Mouse (Mus musculus) kidney, embryonic 16.5 days (tissue): ENCODE measurements around the gene Zfp846. TPM values are rescaled to one million over a fixed set of nuclear protein-coding genes. Genes with fewer than 3 reads are reported as not detected.
A peak's percentile ranks its signal among the peaks of the same experiment; 100 is the strongest.
"Not testable (repeated sequence)": the region's sequence is repeated elsewhere in the genome, so short reads cannot be mapped to it uniquely, and the experiment has no call there.

Source experiments
- ATAC-seq: fragments of 200-750 bp; cut with Nextera tagmentation; 2 replicates; pipeline ENCODE4 v1.8.0; 2017; ENCODE audit warnings: moderate TSS enrichment; ENCODE audit not compliant: low FRiP score, low TSS enrichment
- H3K27ac ChIP-seq: fragments of 300-500 bp; sonication (generic); 2 replicates; pipeline ENCODE4 v1.5.1; 2014; ENCODE audit warnings: low read length
- H3K27me3 ChIP-seq: fragments of 300-500 bp; sonication (generic); 2 replicates; pipeline ENCODE4 v1.6.1; 2014; ENCODE audit warnings: low read length, control low read depth, mixed read lengths; ENCODE audit not compliant: insufficient read depth
- H3K36me3 ChIP-seq: fragments of 300-500 bp; sonication (generic); 2 replicates; pipeline ENCODE4 v1.6.1; 2014; ENCODE audit warnings: low read length, control low read depth, mixed read lengths; ENCODE audit not compliant: insufficient read depth
- H3K4me1 ChIP-seq: fragments of 300-500 bp; sonication (generic); 2 replicates; pipeline ENCODE4 v1.6.1; 2014; ENCODE audit warnings: low read length, control low read depth, mixed read lengths; ENCODE audit not compliant: insufficient read depth
- H3K4me2 ChIP-seq: fragments of 300-500 bp; sonication (generic); replicated peaks from 2 replicates; pipeline ENCODE4 v1.6.1; 2014; ENCODE audit warnings: low read depth, low read length
- H3K4me3 ChIP-seq: fragments of 300-500 bp; sonication (generic); 2 replicates; pipeline ENCODE4 v1.5.1; 2014; ENCODE audit warnings: mild to moderate bottlenecking, low read length
- H3K9ac ChIP-seq: fragments of 300-500 bp; sonication (generic); replicated peaks from 2 replicates; pipeline ENCODE4 v1.6.1; 2014; ENCODE audit warnings: low read length
- H3K9me3 ChIP-seq: fragments of 300-500 bp; sonication (generic); 2 replicates; pipeline ENCODE4 v1.6.1; 2016; ENCODE audit warnings: low read length, control low read depth
- WGBS: fragments of 180-500 bp; shearing (Covaris S2); extraction: QIAGEN DNeasy Blood & Tissue Kit; methylation state at CpG from one replicate; pipeline ENCODE4 v1.1.7; 2014; 5-methylcytosine and 5-hydroxymethylcytosine counted together
- polyA plus RNA-seq: library from polyadenylated mRNA; unstranded; fragments of >200 nt; fragmentation: Nextera tagmentation; extraction: Ambion mirVana; gene quantifications from 2 replicates; pipeline ENCODE4 v1.2.1, GENCODE M21; 2015

Zfp846 gene
- polyA plus RNA-seq, 1 experiment from 2014 or later: 17.5 TPM

- H3K4me2 ChIP-seq, H3K36me3 ChIP-seq, H3K4me3 ChIP-seq, H3K9ac ChIP-seq, H3K27ac ChIP-seq, ATAC-seq, H3K4me1 ChIP-seq, H3K9me3 ChIP-seq, H3K27me3 ChIP-seq: not testable (repeated sequence)
- WGBS: 73% methylated on average over 3 of the region's 3 CpGs
These were observed 15.6 kb upstream of the Zfp846 start for GRCm38 (mm10) chr9:20565326-20566030.

DNA sequence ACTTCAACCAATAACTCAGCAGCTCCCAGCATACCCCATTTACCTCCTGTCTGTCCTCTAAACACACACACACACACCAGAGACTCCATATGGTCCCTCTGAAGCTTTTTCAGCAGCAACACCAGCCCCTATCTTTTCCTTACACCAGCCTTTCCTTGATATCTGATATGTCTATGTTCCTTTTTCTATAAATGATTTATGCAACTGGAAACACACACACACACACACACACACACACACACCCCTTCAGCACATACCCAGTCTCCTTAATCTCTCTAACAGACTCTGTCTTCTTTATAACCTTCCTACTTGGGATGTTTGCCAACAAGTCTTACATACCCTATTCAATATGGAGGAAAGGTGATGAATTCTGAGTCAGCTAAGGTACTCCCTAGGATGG is 10.0 kb upstream of the Zfp846 start:
- Histone ChIP-seq H3K4me1 (no peaks in the 10 kb centered on the region), H3K9me3 (no peaks in the 10 kb centered on the region), H3K4me2 (no peak overlapping the region), H3K36me3 (no peaks in the 10 kb centered on the region), H3K9ac (no peak overlapping the region), H3K27me3 (no peaks in the 10 kb centered on the region), H3K27ac (no peak overlapping the region), H3K4me3 (no peak overlapping the region)
- ATAC-seq: no peak

DNA sequence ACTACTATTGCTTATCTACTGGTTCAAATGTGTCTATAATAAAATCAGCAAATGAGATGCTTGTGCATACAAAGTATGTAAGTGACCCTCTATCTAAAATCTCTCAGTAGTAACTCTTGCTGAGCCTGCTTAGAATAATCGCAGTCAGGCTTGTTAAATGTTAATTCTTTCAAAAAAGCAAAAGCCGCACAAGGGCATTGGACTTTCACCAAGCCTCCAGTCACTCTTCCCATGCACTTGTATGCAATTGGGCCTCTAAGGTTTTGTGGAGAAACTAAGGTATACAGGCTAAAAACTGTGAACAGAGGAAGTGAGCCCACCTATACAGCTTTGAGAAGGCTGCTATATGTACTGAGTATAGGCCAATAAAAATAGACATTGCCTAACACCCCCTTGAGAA is 4.5 kb upstream of the Zfp846 start:
- no peaks in the 10 kb centered on the region for H3K9me3 ChIP-seq
- H3K4me3 ChIP-seq: no peak overlapping the region
- H3K27me3 ChIP-seq: peaks cover 20% of the 10 kb centered on the region
- no peaks in the 10 kb centered on the region for H3K4me1 ChIP-seq
- H3K36me3 ChIP-seq: no peaks in the 10 kb centered on the region
- WGBS: 80% methylated on average over 2 of the region's 2 CpGs
- no peak overlapping the region for H3K9ac ChIP-seq
- no peak overlapping the region for H3K27ac ChIP-seq
- no peak for ATAC-seq
- no peak overlapping the region for H3K4me2 ChIP-seq

DNA sequence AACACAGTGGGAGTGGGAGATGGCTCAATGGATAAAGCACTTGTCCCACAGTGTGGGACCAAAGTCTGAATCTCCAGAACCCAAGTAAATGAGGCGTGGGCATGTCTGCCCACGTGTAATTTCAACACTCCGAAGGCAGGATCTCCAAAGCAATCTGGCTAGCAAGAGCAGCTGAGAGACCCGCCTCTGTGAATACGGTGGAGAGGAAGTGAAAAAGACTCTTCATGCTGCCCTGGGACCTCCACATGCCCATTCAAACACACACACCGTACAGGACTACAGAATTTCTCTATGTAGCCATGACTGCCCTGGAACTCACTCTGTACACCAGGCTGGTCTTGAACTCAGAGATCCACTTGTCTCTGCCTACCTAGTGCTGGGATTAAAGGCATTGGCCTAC is 20.2 kb downstream of the Zfp846 start:
- no peak for ATAC-seq
- Histone ChIP-seq H3K9ac (no peak overlapping the region), H3K4me1 (no peaks in the 10 kb centered on the region), H3K27ac (no peak overlapping the region), H3K4me2 (no peak overlapping the region), H3K9me3 (no peaks in the 10 kb centered on the region), H3K27me3 (no peaks in the 10 kb centered on the region), H3K4me3 (no peak overlapping the region), H3K36me3 (no peaks in the 10 kb centered on the region)
- 79% methylated on average over 6 of the region's 6 CpGs for WGBS

GRCm38 (mm10) chr9:20606269-20606668 is 25.2 kb downstream of the Zfp846 start:
- H3K9me3 ChIP-seq: no peaks in the 10 kb centered on the region; the same call in 1 of the 2 replicates
- no peak overlapping the region for H3K9ac ChIP-seq
- no peaks in the 10 kb centered on the region for H3K27me3 ChIP-seq
- peaks cover 6% of the 10 kb centered on the region for H3K4me1 ChIP-seq
- ATAC-seq: no peak
- 97% methylated on average over 1 of the region's 1 CpGs for WGBS
- no peak overlapping the region for H3K4me2 ChIP-seq
- peaks cover 6% of the 10 kb centered on the region; the same call in 1 of the 2 replicates for H3K36me3 ChIP-seq
- H3K4me3 ChIP-seq: no peak overlapping the region
- H3K27ac ChIP-seq: no peak overlapping the region

DNA sequence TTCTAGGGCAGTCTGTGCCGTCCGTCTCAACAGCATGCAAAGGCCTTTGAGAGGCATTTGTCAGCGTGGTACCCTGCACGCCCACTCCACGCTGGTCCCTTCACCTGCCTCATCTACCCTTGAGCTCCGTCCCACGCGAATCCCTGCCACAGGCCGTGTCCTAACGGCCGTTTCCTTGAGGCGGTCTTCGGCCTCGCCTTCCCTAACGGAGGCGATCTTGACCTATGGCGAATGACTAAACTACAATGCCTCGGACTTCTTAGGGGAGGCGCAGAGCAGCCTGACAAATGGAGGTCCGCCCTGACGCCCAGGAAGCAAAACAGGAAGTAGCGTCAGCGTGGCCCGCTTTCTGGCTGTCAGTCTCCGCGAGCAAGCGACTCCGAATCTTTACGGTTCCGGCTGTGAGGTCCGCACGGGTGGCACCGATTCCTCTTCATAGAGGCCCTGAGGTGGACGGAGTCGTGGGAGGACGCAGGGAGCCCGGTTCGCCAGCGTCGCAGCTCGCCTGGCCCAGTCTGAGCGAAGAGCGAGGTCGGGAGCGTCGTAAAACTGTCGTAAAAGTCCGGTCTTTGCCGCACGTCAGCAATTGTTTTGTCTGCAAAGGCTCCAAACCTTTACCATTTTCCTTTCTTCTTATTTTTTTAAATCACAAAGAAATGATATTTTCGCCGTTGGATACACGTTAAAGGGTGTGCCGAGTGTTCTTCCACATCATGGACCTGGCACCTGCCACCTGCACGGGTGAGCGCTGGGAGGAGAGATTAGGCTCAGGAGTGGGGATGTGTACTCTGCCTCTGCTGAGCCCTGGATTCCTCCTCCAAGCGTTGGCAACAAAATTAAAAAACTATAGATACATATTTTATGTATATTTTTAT is 26.2 kb downstream of the Zfp846 start:
- Histone ChIP-seq H3K4me1 (peaks cover 6% of the 10 kb centered on the region), H3K27ac (peak overlapping the region; percentile 98), H3K9ac (peak overlapping the region; percentile 86), H3K27me3 (no peaks in the 10 kb centered on the region), H3K9me3 (no peaks in the 10 kb centered on the region; the same call in 1 of the 2 replicates), H3K4me2 (peak overlapping the region; percentile 65), H3K4me3 (peak overlapping the region; percentile 65), H3K36me3 (peaks cover 6% of the 10 kb centered on the region; the same call in 1 of the 2 replicates)
- WGBS: under 1% methylated on average over 57 of the region's 57 CpGs
- peak; percentile 92 for ATAC-seq

GRCm38 (mm10) chr9:20609831-20610464 is 28.9 kb downstream of the Zfp846 start:
- Histone ChIP-seq H3K27ac (no peak overlapping the region), H3K4me2 (no peak overlapping the region), H3K9ac (no peak overlapping the region), H3K4me1 (peaks cover 6% of the 10 kb centered on the region), H3K36me3 (peaks cover 6% of the 10 kb centered on the region; the same call in 1 of the 2 replicates), H3K9me3 (no peaks in the 10 kb centered on the region; the same call in 1 of the 2 replicates), H3K4me3 (no peak overlapping the region), H3K27me3 (no peaks in the 10 kb centered on the region)
- 81% methylated on average over 5 of the region's 5 CpGs for WGBS
- ATAC-seq: no peak

DNA sequence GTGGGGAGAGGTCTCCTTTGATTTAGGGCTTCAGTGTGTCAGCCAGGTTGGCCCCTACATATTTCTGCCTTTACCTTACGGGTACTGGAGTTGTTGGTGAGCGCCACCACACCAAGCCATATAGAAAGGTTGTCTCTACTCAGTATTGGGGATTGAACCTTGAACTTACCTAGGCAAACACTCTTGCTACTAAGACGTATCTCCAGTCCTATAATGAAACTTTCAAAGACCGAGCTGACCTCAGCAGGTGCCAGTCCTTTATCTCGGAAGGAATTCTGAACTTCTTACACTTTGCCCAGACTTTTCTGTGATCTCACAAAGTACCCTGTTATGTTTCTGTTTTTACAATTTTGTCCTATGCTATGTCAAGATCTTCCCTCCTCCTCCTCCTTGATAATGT is 30.9 kb downstream of the Zfp846 start:
- no peaks in the 10 kb centered on the region; the same call in 1 of the 2 replicates for H3K9me3 ChIP-seq
- H3K4me2 ChIP-seq: no peak overlapping the region
- H3K36me3 ChIP-seq: peaks cover 6% of the 10 kb centered on the region; the same call in 1 of the 2 replicates
- H3K4me1 ChIP-seq: no peaks in the 10 kb centered on the region
- H3K4me3 ChIP-seq: no peak overlapping the region
- no peak for ATAC-seq
- 72% methylated on average over 5 of the region's 5 CpGs for WGBS
- H3K27ac ChIP-seq: no peak overlapping the region
- H3K27me3 ChIP-seq: no peaks in the 10 kb centered on the region
- H3K9ac ChIP-seq: no peak overlapping the region

- Histone ChIP-seq H3K4me2 (no peak overlapping the region), H3K4me3 (no peak overlapping the region), H3K9me3 (no peaks in the 10 kb centered on the region), H3K27me3 (no peaks in the 10 kb centered on the region), H3K4me1 (no peaks in the 10 kb centered on the region), H3K36me3 (no peaks in the 10 kb centered on the region), H3K27ac (no peak overlapping the region), H3K9ac (no peak overlapping the region)
- 86% methylated on average over 2 of the region's 2 CpGs for WGBS
- ATAC-seq: no peak
These were observed 35.6 kb downstream of the Zfp846 start for GRCm38 (mm10) chr9:20616685-20617084.
